In the genomic region with DNA sequence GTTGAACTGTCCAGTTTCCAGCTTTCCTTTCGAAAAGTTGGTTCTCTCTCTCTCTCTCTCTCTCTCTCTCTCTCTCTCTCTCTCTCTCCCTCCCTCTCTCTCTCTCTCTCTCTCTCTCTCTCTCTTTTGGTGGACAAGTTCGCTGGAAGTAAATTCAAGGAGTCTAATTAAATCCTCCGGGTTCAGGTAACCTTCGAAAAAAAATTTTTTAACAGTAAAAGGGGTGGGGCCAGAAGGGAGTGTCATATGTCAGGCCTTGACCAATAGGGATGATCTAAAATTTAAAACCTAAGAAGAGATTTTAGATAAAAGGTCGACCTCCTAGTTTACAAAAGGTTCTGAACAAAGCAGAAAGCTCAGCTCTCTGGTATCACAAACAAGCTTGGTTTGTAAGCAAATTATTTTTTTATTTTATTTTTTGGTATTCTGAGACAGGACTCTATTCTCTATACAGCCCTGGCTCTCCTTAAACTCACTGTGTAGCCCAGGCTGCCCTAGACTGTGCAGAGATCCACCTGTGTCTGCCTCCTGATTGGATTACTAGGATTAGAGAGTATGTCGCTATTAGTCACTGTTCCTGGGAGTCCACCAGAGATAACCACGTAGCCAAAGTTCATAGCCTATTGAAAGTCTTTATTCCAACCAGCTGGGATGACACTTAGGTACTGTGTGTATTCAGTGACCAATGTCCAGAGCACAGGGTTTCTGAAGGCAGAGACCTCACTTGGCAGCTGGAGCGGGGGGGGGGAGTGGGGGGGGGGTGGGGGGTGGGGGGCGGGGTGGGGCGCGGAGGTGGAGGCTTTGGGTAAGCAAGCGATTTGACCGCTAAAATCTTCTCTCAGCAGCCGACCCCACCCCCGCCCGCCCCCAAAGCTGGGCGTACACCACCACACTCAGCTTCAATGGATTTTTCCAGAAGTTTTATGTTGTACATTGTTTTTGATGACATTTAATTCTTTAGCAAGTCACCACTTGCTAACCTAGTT, we compare ENCODE assay signal across 8 mouse cellular contexts. TPM values are rescaled to one million over a fixed set of nuclear protein-coding genes. Genes with fewer than 3 reads are reported as not detected.
DNase-seq lines count a peak whose midpoint lies in the region; ATAC-seq and TF ChIP-seq lines count a peak whose summit lies in the region.

No protein-coding gene starts in this region.

- 1% methylated on average over 17 of the region's 17 CpGs for WGBS in spleen, adult 2 months
- WGBS in intestine, postnatal 0 days, result 2% methylated on average over 17 of the region's 17 CpGs
- 2% methylated on average over 16 of the region's 17 CpGs for WGBS in lung, embryonic 14.5 days

- H3K4me3 ChIP-seq in spleen, adult 2 months (ENCODE audit: extremely low read depth, insufficient read depth, insufficient read length), result peak overlapping the region; percentile 72
- H3K4me3 ChIP-seq in intestine, postnatal 0 days (ENCODE audit: low read depth, low read length), result peak overlapping the region; percentile 65
- H3K4me3 ChIP-seq in lung, embryonic 14.5 days (ENCODE audit: low read depth, low read length), result peak overlapping the region; percentile 53

- no peak for TF ChIP-seq CTCF in spleen, adult 2 months (IDR thresholded peaks at IDR 0.05; ENCODE audit: extremely low read depth, insufficient read depth, insufficient read length, insufficient replicate concordance)
- TF ChIP-seq CTCF in intestine, postnatal 0 days (IDR thresholded peaks at IDR 0.05; ENCODE audit: low read depth), result no peak
- TF ChIP-seq CTCF in lung, embryonic 14.5 days (IDR thresholded peaks at IDR 0.05; ENCODE audit: low read depth), result no peak

- TF ChIP-seq POLR2A in spleen, adult 2 months (IDR thresholded peaks at IDR 0.05; ENCODE audit: low read depth, low read length), result no peak

- peak overlapping the region; percentile 98 for H3K27ac ChIP-seq in spleen, adult 2 months (ENCODE audit: insufficient read depth, low read length)
- peak overlapping the region; percentile 100 for H3K27ac ChIP-seq in intestine, postnatal 0 days (ENCODE audit: low read depth, low read length)
- peak overlapping the region; percentile 100 for H3K27ac ChIP-seq in lung, embryonic 14.5 days (ENCODE audit: low read depth)

- H3K4me2 ChIP-seq in intestine, postnatal 0 days (replicated peaks; ENCODE audit: low read depth), result peak overlapping the region; percentile 68
- H3K4me2 ChIP-seq in lung, embryonic 14.5 days, result peak overlapping the region; percentile 75

- H3K9me3 ChIP-seq in intestine, postnatal 0 days (ENCODE audit: control insufficient read depth), result no peaks in the 10 kb centered on the region
- H3K9me3 ChIP-seq in lung, embryonic 14.5 days (ENCODE audit: low read depth, low read length), result no peaks in the 10 kb centered on the region

- peaks cover 13% of the 10 kb centered on the region; the same call in 1 of the 2 replicates for H3K36me3 ChIP-seq in spleen, adult 2 months (ENCODE audit: control insufficient read depth, insufficient read depth, low read length)
- peaks cover 16% of the 10 kb centered on the region; the same call in 1 of the 2 replicates for H3K36me3 ChIP-seq in intestine, postnatal 0 days (ENCODE audit: control insufficient read depth, insufficient read depth)
- peaks cover 26% of the 10 kb centered on the region for H3K36me3 ChIP-seq in lung, embryonic 14.5 days (ENCODE audit: insufficient read depth)

- H3K27me3 ChIP-seq in spleen, adult 2 months (ENCODE audit: control insufficient read depth, insufficient read depth, low read length), result no peaks in the 10 kb centered on the region
- no peaks in the 10 kb centered on the region for H3K27me3 ChIP-seq in intestine, postnatal 0 days (replicated peaks; ENCODE audit: control insufficient read depth, insufficient read depth, low read length)
- H3K27me3 ChIP-seq in lung, embryonic 14.5 days (ENCODE audit: insufficient read depth, low read length), result no peaks in the 10 kb centered on the region

- intact Hi-C loops in left cerebral cortex, postnatal 10 days (cut with DNase I), result no loop called here

- ATAC-seq in granulocyte monocyte progenitor cell, adult 5-6 weeks (replicated peaks; ENCODE audit: poor library complexity, severe bottlenecking), result peak; percentile 65
- peak; percentile 92 for ATAC-seq in intestine, postnatal 0 days
- ATAC-seq in lung, embryonic 14.5 days (ENCODE audit: insufficient read depth), result peak; percentile 81
- ATAC-seq in neutrophil, adult 5-6 weeks (ENCODE audit: extremely low read depth, insufficient number of reproducible peaks, low FRiP score, poor library complexity, severe bottlenecking), result peak; percentile 69

- peak; percentile 29 to 65 for DNase-seq in spleen, adult 2 months (ENCODE audit: low read depth in 1 of 2, low spot score in 2 of 2)
- no peak for DNase-seq in spleen, adult 18-20 months
- peak; percentile 20 to 52 for DNase-seq in cerebellum, postnatal 14 days
- peak; percentile 82 for DNase-seq in lung, embryonic 14.5 days
- no peak for DNase-seq in left cerebral cortex, postnatal 10 days (ENCODE audit: extremely low spot score in 1 of 2, low spot score in 2 of 2)

- H3K4me1 ChIP-seq in spleen, adult 2 months (ENCODE audit: control insufficient read depth, insufficient read depth, insufficient read length), result peaks cover 9% of the 10 kb centered on the region; the same call in 1 of the 2 replicates
- H3K4me1 ChIP-seq in intestine, postnatal 0 days (replicated peaks; ENCODE audit: control insufficient read depth, insufficient read depth, low read length), result no peaks in the 10 kb centered on the region
- H3K4me1 ChIP-seq in lung, embryonic 14.5 days (ENCODE audit: insufficient read depth), result 0 out of 2 replicates have a peak, but pooled peaks cover 5% of the 10 kb centered on the region

- peak overlapping the region; percentile 92 for H3K9ac ChIP-seq in intestine, postnatal 0 days (ENCODE audit: low read depth, low read length)
- peak overlapping the region; percentile 88 for H3K9ac ChIP-seq in lung, embryonic 14.5 days

RNA-seq across cellular contexts. Expression of a gene that starts 1.1 kb away (rescaled TPM):
- 28.2 and 33.2 TPM in 2 replicates for polyA plus RNA-seq in spleen, adult 2 months (2012; rRNA removed)
- 81.6 and 114 TPM in 2 replicates for total RNA-seq in granulocyte monocyte progenitor cell, adult 5-6 weeks (2014; fragmentation: Nextera tagmentation)
- 95.6 and 100 TPM in 2 replicates for total RNA-seq in granulocyte monocyte progenitor cell, adult 5-6 weeks (2017)
- polyA plus RNA-seq in intestine, postnatal 0 days (2015; fragmentation: Nextera tagmentation; extraction: Ambion mirVana), result 28.9 and 33.7 TPM in 2 replicates
- 35.3 and 35.9 TPM in 2 replicates for polyA plus RNA-seq in lung, embryonic 14.5 days (2014; fragmentation: Nextera tagmentation; extraction: Ambion mirVana)
- 175 and 180 TPM in 2 replicates for total RNA-seq in neutrophil, adult 5-6 weeks (2017)
- total RNA-seq in left cerebral cortex, postnatal 10 days (2021), result 10 to 100 TPM; 24.8 to 28.1 TPM

RNA-seq across cellular contexts. Expression of a gene that starts 16.6 kb away (rescaled TPM):
- 0.15 TPM in 1 of 2 replicates, not detected in the other for polyA plus RNA-seq in spleen, adult 2 months (2012; rRNA removed)
- total RNA-seq in granulocyte monocyte progenitor cell, adult 5-6 weeks (2014; fragmentation: Nextera tagmentation), result not detected in 2 replicates
- total RNA-seq in granulocyte monocyte progenitor cell, adult 5-6 weeks (2017), result not detected in 2 replicates
- 10.6 and 13.9 TPM in 2 replicates for polyA plus RNA-seq in intestine, postnatal 0 days (2015; fragmentation: Nextera tagmentation; extraction: Ambion mirVana)
- polyA plus RNA-seq in lung, embryonic 14.5 days (2014; fragmentation: Nextera tagmentation; extraction: Ambion mirVana), result not detected in 2 replicates
- 0.35 TPM in 1 of 2 replicates, not detected in the other for total RNA-seq in neutrophil, adult 5-6 weeks (2017)
- total RNA-seq in left cerebral cortex, postnatal 10 days (2021), result not detected

Comparison
In these comparisons a context has a peak if more than half of its experiments do, and no peak if none do; other contexts are left out.
1. DNase-seq: peak in spleen, adult 2 months (2 of 2), cerebellum, postnatal 14 days (2 of 2) and lung, embryonic 14.5 days (single experiment); none in spleen, adult 18-20 months (0 of 2) and left cerebral cortex, postnatal 10 days (0 of 2).
2. Peak in every context shown above with its lines, with median percentiles within 50 percentile points of each other: H3K27ac ChIP-seq, H3K4me3 ChIP-seq and ATAC-seq.